Mouse (Mus musculus) ovary, postnatal 36 days (tissue): ENCODE measurements around the gene Gm45618.
"Not testable (repeated sequence)": the region's sequence is repeated elsewhere in the genome, so short reads cannot be mapped to it uniquely, and the experiment has no call there.

ENCODE experiments used
- DNase-seq: peaks from one replicate; pipeline ENCODE4 v3.0.0; 2022; ENCODE audit warnings: low spot score, mixed read lengths

Gm45618 gene

GRCm38 (mm10) chr7:142120629-142121028 lies at the start of gene Gm45618:
Gm45618 (minus strand) TSS chr7:142120729.
- not testable (repeated sequence) for DNase-seq

DNA sequence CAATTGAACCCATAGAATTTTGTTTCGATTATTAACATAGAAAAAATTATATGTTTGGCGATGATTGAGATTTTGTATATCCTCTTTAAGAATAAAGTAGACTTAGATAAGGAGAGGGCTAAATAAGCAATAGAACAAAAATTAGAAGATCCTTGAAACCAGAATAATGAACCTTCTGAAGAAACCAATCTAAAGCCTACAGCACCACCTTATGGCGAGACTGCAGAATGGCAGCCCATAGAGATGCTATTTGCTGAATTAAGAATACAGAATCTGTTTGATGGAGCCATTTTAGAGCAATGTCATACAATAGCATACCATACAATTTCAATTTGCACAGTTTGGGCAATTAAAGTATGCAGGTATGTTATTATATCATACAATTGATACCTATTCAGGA lies 49.3 kb upstream of the Gm45618 start:
- no peak for DNase-seq

- not testable (repeated sequence) for DNase-seq
Observed at GRCm38 (mm10) chr7:142165639-142166038, 45.1 kb upstream of the Gm45618 start, which contains the start of gene Gm4553. Gm4553 (minus strand) TSS chr7:142165739.

DNA sequence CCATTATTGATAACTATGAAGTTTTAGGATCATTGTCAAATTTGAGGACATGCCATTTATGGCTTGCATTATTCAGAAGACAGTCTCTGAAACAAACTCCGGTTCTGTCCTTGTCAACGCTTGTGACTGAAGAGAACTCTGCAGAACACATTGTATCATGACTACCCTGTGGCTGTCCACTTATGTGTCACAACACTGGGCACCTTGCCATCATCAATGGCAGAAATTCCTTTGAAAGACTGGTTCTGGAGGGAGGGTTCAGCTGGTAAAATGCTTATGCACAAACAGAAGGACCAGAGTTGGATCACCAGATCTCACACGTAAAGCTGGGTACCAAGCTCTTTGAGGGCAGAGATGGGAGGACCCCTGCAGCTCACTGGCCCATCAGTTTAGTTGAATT lies 38.8 kb upstream of the Gm45618 start:
- DNase-seq, result no peak

GRCm38 (mm10) chr7:142157013-142157412 lies 36.5 kb upstream of the Gm45618 start, which contains the start of gene Gm29735:
Gm29735 (minus strand) TSS chr7:142157113.
- not testable (repeated sequence) for DNase-seq

- DNase-seq, result no peak
Observed at GRCm38 (mm10) chr7:142155308-142155707, 34.8 kb upstream of the Gm45618 start.

DNA sequence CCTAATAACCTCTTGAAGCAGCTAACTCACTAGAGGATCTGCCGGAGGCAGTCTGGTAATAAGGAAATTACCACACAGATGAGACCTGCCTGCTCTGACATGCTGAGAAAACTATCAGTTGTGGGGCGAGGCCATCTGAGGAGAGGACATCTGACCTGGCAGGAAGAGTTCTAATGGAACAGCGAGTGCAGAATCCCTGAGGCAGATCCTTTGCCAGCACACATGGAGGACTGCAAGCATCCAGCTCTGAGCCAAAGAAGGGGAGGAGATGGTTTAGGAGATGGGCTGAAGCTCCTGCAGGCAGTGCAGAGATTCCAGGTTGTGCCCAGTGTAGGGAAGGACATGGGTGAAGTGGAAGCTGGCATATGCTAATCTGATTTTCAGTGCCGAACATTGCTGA lies 31.7 kb upstream of the Gm45618 start:
- no peak for DNase-seq

DNA sequence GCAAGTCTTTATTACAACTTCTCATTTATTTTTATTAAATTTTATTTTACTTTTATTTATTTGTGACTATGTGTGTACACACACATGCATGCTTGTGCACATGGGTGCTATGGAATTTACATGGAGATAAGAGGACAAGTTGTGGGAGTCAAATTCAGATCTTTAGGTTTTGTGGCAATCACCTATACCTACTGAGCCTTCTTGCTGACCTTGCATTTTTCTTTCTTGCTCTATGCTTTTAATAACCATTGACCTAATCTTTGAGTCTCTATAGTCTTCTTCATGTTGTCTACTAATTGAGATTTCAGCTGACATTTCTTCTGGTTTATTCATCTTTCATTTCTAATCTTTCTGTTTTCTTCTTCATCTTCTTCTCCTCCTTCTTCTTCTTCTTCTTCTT lies 28.1 kb upstream of the Gm45618 start:
- no peak for DNase-seq

DNA sequence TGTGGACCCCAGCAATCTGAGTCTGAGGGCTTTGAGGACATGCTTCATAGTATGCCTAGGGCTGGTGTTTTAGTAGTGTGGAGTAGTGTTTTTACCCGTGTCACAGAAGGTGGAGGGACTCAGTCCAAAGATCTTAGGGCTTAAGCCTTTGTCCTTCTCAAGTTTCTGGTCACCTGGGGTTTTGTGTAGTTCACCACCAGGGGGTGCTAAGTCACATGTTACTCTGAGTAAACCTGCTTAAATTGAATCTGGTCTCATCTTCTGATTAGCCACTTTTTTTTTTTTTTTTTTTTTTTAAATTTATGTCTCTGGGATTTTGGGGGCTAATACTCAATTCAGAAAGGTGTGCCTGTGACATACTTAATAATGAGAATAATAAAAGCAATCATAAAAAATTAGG lies 25.5 kb upstream of the Gm45618 start:
- DNase-seq, result peak; percentile 11

GRCm38 (mm10) chr7:142145413-142145940 lies 24.9 kb upstream of the Gm45618 start:
- no peak for DNase-seq

DNA sequence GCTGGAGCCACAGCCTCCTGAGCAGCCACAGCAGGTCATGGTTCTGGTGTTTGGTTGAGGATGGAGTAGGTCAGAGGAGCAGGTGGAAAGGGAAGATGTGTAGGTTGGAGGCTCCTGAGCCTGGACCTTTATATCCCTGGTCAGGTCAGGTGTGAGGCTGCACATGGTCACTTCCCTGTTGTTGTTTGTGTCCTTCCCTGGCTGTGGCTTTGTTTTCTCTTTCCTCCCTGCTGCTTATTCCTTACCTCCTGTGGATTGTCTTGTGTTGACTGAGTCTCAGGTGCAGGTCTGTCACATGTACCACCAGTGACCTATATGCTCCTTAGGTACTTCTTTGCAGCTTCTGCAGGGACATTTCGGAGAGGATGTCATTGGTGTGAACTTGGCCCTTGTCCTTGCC lies 24.0 kb upstream of the Gm45618 start, which contains the start of gene Gm45337:
Gene Gm45337, minus strand, starts transcription at position 101 of the 400 bp plus-strand sequence.
- no peak for DNase-seq

GRCm38 (mm10) chr7:142143506-142144010 lies 23.0 kb upstream of the Gm45618 start:
- not testable (repeated sequence) for DNase-seq

DNA sequence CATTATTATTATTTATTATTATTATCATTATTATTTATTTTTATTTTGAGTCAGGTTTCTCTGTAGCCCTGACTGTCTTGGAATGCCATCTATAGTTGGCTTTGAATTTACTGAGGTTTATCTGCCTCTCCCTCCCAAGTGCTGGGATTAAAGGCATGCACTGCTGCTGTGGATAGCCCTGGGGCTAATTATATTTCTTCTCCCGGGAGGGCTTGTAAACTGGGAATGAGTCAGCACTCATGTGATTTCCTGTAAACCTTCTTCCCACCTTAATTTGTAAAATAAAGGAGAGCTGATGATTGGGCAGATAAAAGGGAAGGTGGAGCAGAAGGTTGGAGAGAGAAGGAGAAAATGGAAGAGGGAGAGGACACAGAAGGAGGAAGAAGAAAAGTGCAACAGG lies 20.2 kb upstream of the Gm45618 start:
- no peak for DNase-seq

DNA sequence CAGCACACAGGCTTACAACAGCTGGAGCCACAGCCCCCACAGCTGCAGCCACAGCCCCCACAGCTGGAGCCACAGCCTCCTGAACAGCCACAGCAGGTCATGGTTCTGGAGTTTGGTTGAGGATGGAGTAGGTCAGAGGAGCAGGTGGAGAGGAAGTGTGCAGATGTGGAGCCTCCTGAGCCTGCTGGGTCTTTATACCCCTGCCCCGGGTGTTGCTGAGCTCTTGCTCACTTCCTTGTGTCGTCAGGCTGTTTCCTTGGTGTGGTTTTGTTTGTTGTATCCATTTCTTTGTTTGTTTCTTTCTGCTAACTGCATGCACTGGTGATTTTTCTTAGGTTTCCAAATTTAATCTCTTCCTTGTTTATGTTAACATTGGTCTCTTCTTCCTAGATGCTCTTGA lies 15.4 kb upstream of the Gm45618 start, which contains the start of gene Gm39115:
Gene Gm39115, minus strand, starts transcription at position 101 of the 400 bp plus-strand sequence.
- not testable (repeated sequence) for DNase-seq

GRCm38 (mm10) chr7:142134206-142134995 lies 13.9 kb upstream of the Gm45618 start:
- DNase-seq, result peak; percentile 13

DNA sequence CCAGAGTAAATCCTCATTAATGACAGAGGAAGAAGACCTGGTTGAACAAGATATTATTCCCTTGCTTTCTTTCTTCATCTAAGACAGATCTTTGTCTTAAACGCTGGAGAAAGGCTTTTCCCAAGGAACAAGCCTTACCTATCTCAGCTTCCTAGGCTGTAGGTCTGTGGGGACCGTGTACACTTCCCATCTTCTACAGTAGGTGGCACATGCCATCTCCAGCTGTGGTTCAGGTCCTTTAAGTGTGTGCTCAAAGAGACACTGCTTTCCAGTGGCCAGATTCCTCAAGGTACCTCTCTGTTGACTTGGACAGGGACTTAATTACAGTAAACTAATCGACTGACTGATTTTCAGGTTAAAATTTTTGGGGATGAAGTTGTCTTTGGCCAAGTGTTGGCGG lies 8.3 kb upstream of the Gm45618 start:
- DNase-seq, result no peak

DNA sequence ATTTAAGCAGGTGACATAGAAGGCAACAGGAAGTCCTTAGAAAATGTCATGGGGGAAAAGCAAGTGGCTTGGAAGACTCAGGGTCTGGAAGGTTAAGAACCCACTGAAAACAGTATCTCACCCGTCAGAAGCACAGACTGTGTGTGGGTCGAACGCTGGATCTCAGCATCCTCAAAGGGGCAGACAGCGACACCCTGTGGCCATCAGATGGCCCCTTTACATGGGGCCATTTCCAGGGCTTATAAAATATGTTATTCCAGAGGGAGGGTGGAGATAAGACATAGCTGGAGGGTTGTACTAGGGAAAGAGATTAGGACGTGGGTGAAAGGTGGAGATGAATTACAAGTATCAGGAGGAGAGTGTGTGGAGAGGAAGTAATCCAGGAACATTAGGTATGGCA lies 897 bp downstream of the Gm45618 start:
- DNase-seq, result peak; percentile 5

DNA sequence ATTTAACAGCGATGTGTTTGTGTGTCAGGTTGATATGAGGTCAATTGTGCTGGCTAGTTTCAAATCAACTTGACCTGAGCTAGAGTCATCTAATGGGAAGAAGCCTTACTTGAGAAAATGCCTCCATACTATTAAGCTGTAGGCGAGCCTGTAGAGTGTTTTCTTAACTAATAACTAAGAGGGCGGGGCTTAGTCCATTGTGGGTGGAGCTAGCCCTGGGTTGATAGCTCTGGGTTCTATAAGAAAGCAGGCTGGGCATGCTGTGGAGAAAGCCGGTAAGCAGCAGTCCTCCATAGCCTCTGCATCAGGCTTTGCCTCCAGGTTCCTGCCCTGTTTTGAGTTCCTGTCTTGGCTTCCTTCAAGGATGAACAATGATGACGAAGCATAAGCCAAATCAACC lies 15.8 kb downstream of the Gm45618 start:
- DNase-seq, result no peak

DNA sequence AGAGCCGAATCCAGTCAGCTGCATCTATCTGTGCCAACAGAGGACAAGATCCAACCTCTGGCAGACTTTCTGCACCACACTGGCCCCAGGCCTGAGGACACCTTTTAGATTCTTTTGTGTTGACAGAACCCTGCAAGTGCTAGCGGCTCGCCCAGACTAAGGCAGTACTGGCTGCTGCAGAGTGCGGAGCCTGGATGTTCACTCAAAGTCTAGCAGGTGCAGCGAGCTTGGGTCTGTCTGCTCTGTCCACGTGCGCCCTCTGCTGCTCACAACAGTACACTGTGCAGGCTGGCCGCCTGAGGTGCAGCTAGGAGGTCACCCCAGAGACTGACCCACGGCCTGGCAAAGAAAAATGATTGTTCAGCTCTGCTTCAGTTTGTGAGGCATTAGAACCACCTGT lies 22.8 kb downstream of the Gm45618 start:
- peak; percentile 72 for DNase-seq

DNA sequence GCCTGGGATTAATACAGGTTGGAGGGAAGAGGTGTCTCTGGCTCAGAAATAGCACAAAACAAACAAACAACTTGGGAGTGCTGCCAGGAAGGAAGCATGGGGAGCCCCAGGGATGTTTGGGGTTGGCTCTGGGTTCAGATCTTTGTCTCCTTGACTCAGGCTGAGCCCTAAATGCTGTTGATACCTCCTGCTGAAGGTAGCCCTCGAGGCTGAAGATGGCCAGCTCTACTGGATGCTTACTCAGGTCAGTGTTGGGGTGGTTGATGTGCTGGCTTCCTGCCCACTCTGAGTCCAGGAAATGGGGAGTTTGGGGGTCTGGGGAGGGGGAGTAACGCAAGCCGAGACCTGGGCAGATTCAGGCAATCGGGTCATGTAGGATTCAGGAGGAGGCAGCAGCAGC lies 23.8 kb downstream of the Gm45618 start:
- no peak for DNase-seq

GRCm38 (mm10) chr7:142095183-142095931 lies 25.2 kb downstream of the Gm45618 start, which contains the start of gene Dusp8:
Dusp8 (minus strand) TSS chr7:142095843.
- peak; percentile 81 for DNase-seq
